In the genomic region with DNA sequence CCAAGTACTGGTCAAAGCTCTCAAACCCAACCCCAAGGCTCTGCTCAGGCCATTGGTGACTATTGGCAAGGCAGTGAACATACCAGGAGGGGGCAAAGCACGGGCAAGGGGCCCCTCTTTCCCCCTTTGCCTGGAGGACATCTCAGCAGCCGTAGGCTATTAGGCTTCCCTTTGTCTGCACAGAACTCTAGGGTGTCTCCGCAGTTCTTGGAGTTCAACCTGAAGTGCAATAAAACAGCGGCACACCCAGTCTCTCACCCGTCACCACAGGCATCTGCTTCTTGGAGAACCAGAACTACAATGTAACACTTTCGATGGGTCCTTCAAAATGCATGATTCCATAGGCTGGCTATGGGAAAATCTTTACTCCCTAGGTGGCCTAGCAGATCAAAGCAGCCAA, we compare ENCODE assay signal across 26 mouse cellular contexts. TPM values are rescaled to one million over a fixed set of nuclear protein-coding genes. Genes with fewer than 3 reads are reported as not detected.
DNase-seq lines count a peak whose midpoint lies in the region; ATAC-seq and TF ChIP-seq lines count a peak whose summit lies in the region.
"Had no signal": no experiment of that assay in that cellular context is flagged by ENCODE, and none has a peak within 500 bp of the region (broad histone marks: within the 10 kb centered on the region; RNA-seq: fewer than 3 reads in every experiment).

No protein-coding gene starts in this region.

- peak; percentile 32 for TF ChIP-seq CTCF in intestine, postnatal 0 days (IDR thresholded peaks at IDR 0.05; ENCODE audit: low read depth)

- ATAC-seq in forebrain, embryonic 14.5 days: no peak
- ATAC-seq in intestine, embryonic 14.5 days (replicated peaks; ENCODE audit: low FRiP score, low TSS enrichment, low read depth): 0 out of 2 replicates have a peak, but pooled peaks have one; percentile 32
- ATAC-seq in intestine, postnatal 0 days: peak; percentile 87
- ATAC-seq: forebrain, embryonic 16.5 days; Patski had no signal

- no peak for DNase-seq in forebrain, embryonic 10.5 days (ENCODE audit: extremely low spot score, low spot score)
- DNase-seq in forebrain, embryonic 14.5 days (ENCODE audit: low spot score): no peak
- no peak for DNase-seq in intestine, embryonic 14.5 days (ENCODE audit: low spot score)
- no peak for DNase-seq in urinary bladder, postnatal 4 days (ENCODE audit: low spot score in 2 of 2)
- DNase-seq in kidney, postnatal 10 days: no peak
- DNase-seq: adrenal gland, adult 2 months; adrenal gland, postnatal 14 days; cerebellum, adult 11-12 months; cerebellum, adult 8-10 months; cerebellum, postnatal 14 days; gastrocnemius, postnatal 10 days; gastrocnemius, postnatal 36 days; heart, adult 2 months; heart, postnatal 14 days; heart, postnatal 4 days; kidney, adult 11 months had no signal

- H3K4me3 ChIP-seq in forebrain, embryonic 10.5 days: no peak overlapping the region
- H3K4me3 ChIP-seq in forebrain, embryonic 14.5 days (ENCODE audit: low read depth, low read length): no peak overlapping the region
- no peak overlapping the region for H3K4me3 ChIP-seq in intestine, embryonic 14.5 days (ENCODE audit: low read depth, low read length)
- H3K4me3 ChIP-seq in intestine, postnatal 0 days (ENCODE audit: low read depth, low read length): no peak overlapping the region
- H3K4me3 ChIP-seq: embryonic facial prominence, embryonic 12.5 days; embryonic facial prominence, embryonic 15.5 days; forebrain, embryonic 12.5 days; heart, adult 2 months; heart, embryonic 10.5 days; heart, embryonic 13.5 days had no signal

- WGBS in forebrain, embryonic 10.5 days: 88% methylated on average over 6 of the region's 6 CpGs
- WGBS in forebrain, embryonic 14.5 days: 90% methylated on average over 6 of the region's 6 CpGs
- WGBS in intestine, embryonic 14.5 days: 67% methylated on average over 6 of the region's 6 CpGs
- 33% methylated on average over 6 of the region's 6 CpGs for WGBS in intestine, postnatal 0 days

- no peak overlapping the region for H3K4me2 ChIP-seq in forebrain, embryonic 14.5 days (ENCODE audit: low read length)
- no peak overlapping the region for H3K4me2 ChIP-seq in intestine, embryonic 14.5 days (ENCODE audit: low read length)
- no peak overlapping the region for H3K4me2 ChIP-seq in intestine, postnatal 0 days (replicated peaks; ENCODE audit: low read depth)
- H3K4me2 ChIP-seq: embryonic facial prominence, embryonic 12.5 days; embryonic facial prominence, embryonic 15.5 days; forebrain, embryonic 12.5 days; heart, embryonic 13.5 days; hindbrain, embryonic 14.5 days had no signal

- no peaks in the 10 kb centered on the region for H3K27me3 ChIP-seq in forebrain, embryonic 10.5 days (ENCODE audit: poor library complexity, severe bottlenecking)
- no peaks in the 10 kb centered on the region for H3K27me3 ChIP-seq in forebrain, embryonic 14.5 days (replicated peaks; ENCODE audit: control insufficient read depth, insufficient read depth, low read length)
- H3K27me3 ChIP-seq in intestine, embryonic 14.5 days (replicated peaks; ENCODE audit: control insufficient read depth, insufficient read depth, low read length): no peaks in the 10 kb centered on the region
- H3K27me3 ChIP-seq in intestine, postnatal 0 days (replicated peaks; ENCODE audit: control insufficient read depth, insufficient read depth, low read length): no peaks in the 10 kb centered on the region
- H3K27me3 ChIP-seq: embryonic facial prominence, embryonic 12.5 days; embryonic facial prominence, embryonic 15.5 days; forebrain, embryonic 12.5 days; heart, embryonic 13.5 days; Patski had no signal

- H3K27ac ChIP-seq in forebrain, embryonic 10.5 days: peak overlapping the region; percentile 22; the same call in 1 of the 2 replicates
- no peak overlapping the region for H3K27ac ChIP-seq in forebrain, embryonic 14.5 days (ENCODE audit: low read depth, low read length)
- H3K27ac ChIP-seq in intestine, embryonic 14.5 days (ENCODE audit: low read depth): no peak overlapping the region
- peak overlapping the region; percentile 64 for H3K27ac ChIP-seq in intestine, postnatal 0 days (ENCODE audit: low read depth, low read length)
- H3K27ac ChIP-seq: embryonic facial prominence, embryonic 12.5 days; embryonic facial prominence, embryonic 15.5 days; forebrain, embryonic 12.5 days; heart, adult 2 months; heart, embryonic 10.5 days; heart, embryonic 13.5 days; hindbrain, embryonic 14.5 days had no signal

- H3K36me3 ChIP-seq in forebrain, embryonic 10.5 days (replicated peaks): no peaks in the 10 kb centered on the region
- no peaks in the 10 kb centered on the region for H3K36me3 ChIP-seq in forebrain, embryonic 14.5 days (ENCODE audit: control insufficient read depth, insufficient read depth, low read length)
- H3K36me3 ChIP-seq in intestine, embryonic 14.5 days (ENCODE audit: control insufficient read depth, insufficient read depth, low read length): no peaks in the 10 kb centered on the region
- H3K36me3 ChIP-seq in intestine, postnatal 0 days (ENCODE audit: control insufficient read depth, insufficient read depth): no peaks in the 10 kb centered on the region
- H3K36me3 ChIP-seq: embryonic facial prominence, embryonic 12.5 days; embryonic facial prominence, embryonic 15.5 days; forebrain, embryonic 12.5 days; G1E; heart, embryonic 10.5 days; heart, embryonic 13.5 days had no signal

- H3K9ac ChIP-seq in forebrain, embryonic 14.5 days (ENCODE audit: low read length): no peak overlapping the region
- no peak overlapping the region for H3K9ac ChIP-seq in intestine, embryonic 14.5 days (ENCODE audit: low read length)
- H3K9ac ChIP-seq in intestine, postnatal 0 days (ENCODE audit: low read depth, low read length): no peak overlapping the region
- H3K9ac ChIP-seq: embryonic facial prominence, embryonic 12.5 days; embryonic facial prominence, embryonic 15.5 days; forebrain, embryonic 12.5 days; heart, embryonic 13.5 days; hindbrain, embryonic 14.5 days had no signal

- no peaks in the 10 kb centered on the region for H3K4me1 ChIP-seq in forebrain, embryonic 10.5 days
- no peaks in the 10 kb centered on the region for H3K4me1 ChIP-seq in forebrain, embryonic 14.5 days (ENCODE audit: control insufficient read depth, insufficient read depth, low read length)
- H3K4me1 ChIP-seq in intestine, embryonic 14.5 days (replicated peaks; ENCODE audit: control insufficient read depth, insufficient read depth, low read length): no peaks in the 10 kb centered on the region
- 0 out of 2 replicates have a peak, but pooled peaks cover 6% of the 10 kb centered on the region for H3K4me1 ChIP-seq in intestine, postnatal 0 days (replicated peaks; ENCODE audit: control insufficient read depth, insufficient read depth, low read length)
- H3K4me1 ChIP-seq: embryonic facial prominence, embryonic 12.5 days; embryonic facial prominence, embryonic 15.5 days; forebrain, embryonic 12.5 days had no signal

- H3K9me3 ChIP-seq in forebrain, embryonic 10.5 days: peaks cover 5% of the 10 kb centered on the region; the same call in 1 of the 2 replicates
- no peaks in the 10 kb centered on the region for H3K9me3 ChIP-seq in forebrain, embryonic 14.5 days (replicated peaks; ENCODE audit: control insufficient read depth, low read length)
- H3K9me3 ChIP-seq in intestine, embryonic 14.5 days (ENCODE audit: control insufficient read depth, low read length): no peaks in the 10 kb centered on the region
- H3K9me3 ChIP-seq in intestine, postnatal 0 days (ENCODE audit: control insufficient read depth): no peaks in the 10 kb centered on the region
- H3K9me3 ChIP-seq: embryonic facial prominence, embryonic 12.5 days; embryonic facial prominence, embryonic 15.5 days; forebrain, embryonic 12.5 days; G1E; heart, embryonic 10.5 days; heart, embryonic 13.5 days had no signal

RNA-seq across cellular contexts. Expression of a gene that starts 10.2 kb away (rescaled TPM):
- 10.9 and 11.9 TPM in 2 replicates for polyA plus RNA-seq in forebrain, embryonic 10.5 days (2016; fragmentation: Nextera tagmentation; extraction: Ambion mirVana)
- 18.4 and 19.3 TPM in 2 replicates for polyA plus RNA-seq in forebrain, embryonic 14.5 days (2014; fragmentation: Nextera tagmentation; extraction: Ambion mirVana)
- 13.1 and 13.7 TPM in 2 replicates for polyA plus RNA-seq in intestine, embryonic 14.5 days (2014; fragmentation: Nextera tagmentation; extraction: Ambion mirVana)
- 49.8 and 55.6 TPM in 2 replicates for polyA plus RNA-seq in intestine, postnatal 0 days (2015; fragmentation: Nextera tagmentation; extraction: Ambion mirVana)

RNA-seq across cellular contexts. Expression of a gene that starts 53.4 kb away (rescaled TPM):
- polyA plus RNA-seq in forebrain, embryonic 10.5 days (2016; fragmentation: Nextera tagmentation; extraction: Ambion mirVana): 16.1 and 16.8 TPM in 2 replicates
- 2.5 and 3.1 TPM in 2 replicates for polyA plus RNA-seq in forebrain, embryonic 14.5 days (2014; fragmentation: Nextera tagmentation; extraction: Ambion mirVana)
- polyA plus RNA-seq in intestine, embryonic 14.5 days (2014; fragmentation: Nextera tagmentation; extraction: Ambion mirVana): 5.6 and 7.3 TPM in 2 replicates
- 10.0 and 10.9 TPM in 2 replicates for polyA plus RNA-seq in intestine, postnatal 0 days (2015; fragmentation: Nextera tagmentation; extraction: Ambion mirVana)

Comparison
In these comparisons a context has a peak if more than half of its experiments do, and no peak if none do; other contexts are left out.
1. H3K27ac ChIP-seq: peak in forebrain, embryonic 10.5 days (single experiment) and intestine, postnatal 0 days (single experiment); none in forebrain, embryonic 14.5 days (single experiment) and intestine, embryonic 14.5 days (single experiment).